ENCODE assay signal across 18 mouse cellular contexts in genomic region chr12:71337896-71338463, GRCm38 (mm10). TPM values are rescaled to one million over a fixed set of nuclear protein-coding genes. Genes with fewer than 3 reads are reported as not detected.
DNase-seq lines count a peak whose midpoint lies in the region; ATAC-seq and TF ChIP-seq lines count a peak whose summit lies in the region.
"Had no signal": no experiment of that assay in that cellular context is flagged by ENCODE, and none has a peak within 500 bp of the region (broad histone marks: within the 10 kb centered on the region; RNA-seq: fewer than 3 reads in every experiment).

No protein-coding gene starts in this region.

- TF ChIP-seq CTCF in lung, postnatal 0 days (IDR thresholded peaks at IDR 0.05) = no peak
- no peak for TF ChIP-seq CTCF in midbrain, postnatal 0 days (IDR thresholded peaks at IDR 0.05)

- ATAC-seq in lung, embryonic 16.5 days (ENCODE audit: low read depth) = peak; percentile 34
- ATAC-seq in lung, postnatal 0 days = no peak
- ATAC-seq in hindbrain, embryonic 14.5 days (ENCODE audit: low FRiP score) = peak; percentile 64
- no peak for ATAC-seq in midbrain, postnatal 0 days (ENCODE audit: low FRiP score)

- no peaks in the 10 kb centered on the region; the same call in 1 of the 2 replicates for H3K27me3 ChIP-seq in lung, embryonic 16.5 days (ENCODE audit: control insufficient read depth, insufficient read depth, low read depth, low read length)
- H3K27me3 ChIP-seq in lung, postnatal 0 days (replicated peaks; ENCODE audit: insufficient read depth, low read length) = no peaks in the 10 kb centered on the region
- H3K27me3 ChIP-seq in hindbrain, embryonic 14.5 days (ENCODE audit: control insufficient read depth, insufficient read depth, low read length) = no peaks in the 10 kb centered on the region
- no peaks in the 10 kb centered on the region for H3K27me3 ChIP-seq in midbrain, postnatal 0 days (ENCODE audit: insufficient read depth, low read length)
- H3K27me3 ChIP-seq: embryonic facial prominence, embryonic 15.5 days; heart, embryonic 12.5 days had no signal

- no peak overlapping the region for H3K9ac ChIP-seq in lung, embryonic 16.5 days (ENCODE audit: low read length)
- no peak overlapping the region for H3K9ac ChIP-seq in lung, postnatal 0 days (replicated peaks; ENCODE audit: low read depth)
- no peak overlapping the region for H3K9ac ChIP-seq in hindbrain, embryonic 14.5 days
- H3K9ac ChIP-seq in midbrain, postnatal 0 days (replicated peaks; ENCODE audit: low read length, poor library complexity, severe bottlenecking) = no peak overlapping the region
- H3K9ac ChIP-seq: embryonic facial prominence, embryonic 15.5 days; heart, embryonic 12.5 days had no signal

- TF ChIP-seq EP300 in lung, postnatal 0 days (IDR thresholded peaks at IDR 0.05) = no peak

- no peak overlapping the region for H3K4me2 ChIP-seq in lung, embryonic 16.5 days (ENCODE audit: low read depth, low read length)
- H3K4me2 ChIP-seq in lung, postnatal 0 days (replicated peaks; ENCODE audit: low read depth, low read length) = no peak overlapping the region
- no peak overlapping the region for H3K4me2 ChIP-seq in hindbrain, embryonic 14.5 days (replicated peaks)
- no peak overlapping the region for H3K4me2 ChIP-seq in midbrain, postnatal 0 days (ENCODE audit: low read depth, low read length, poor library complexity, severe bottlenecking)
- H3K4me2 ChIP-seq: embryonic facial prominence, embryonic 15.5 days had no signal

- WGBS in lung, embryonic 16.5 days = 34% methylated on average over 6 of the region's 6 CpGs
- 35% methylated on average over 6 of the region's 6 CpGs for WGBS in lung, postnatal 0 days
- 37% methylated on average over 6 of the region's 6 CpGs for WGBS in hindbrain, embryonic 14.5 days
- WGBS in midbrain, postnatal 0 days = 54% methylated on average over 6 of the region's 6 CpGs

- H3K27ac ChIP-seq in lung, embryonic 16.5 days (ENCODE audit: low read length) = no peak overlapping the region
- no peak overlapping the region for H3K27ac ChIP-seq in lung, postnatal 0 days (ENCODE audit: low read length)
- H3K27ac ChIP-seq in hindbrain, embryonic 14.5 days = peak overlapping the region; percentile 54; the same call in 1 of the 2 replicates
- no peak overlapping the region for H3K27ac ChIP-seq in midbrain, postnatal 0 days (ENCODE audit: low read depth, low read length)
- H3K27ac ChIP-seq: embryonic facial prominence, embryonic 15.5 days; forebrain, embryonic 10.5 days; kidney, postnatal 0 days had no signal

- H3K9me3 ChIP-seq in lung, embryonic 16.5 days (ENCODE audit: control insufficient read depth, low read length) = no peaks in the 10 kb centered on the region
- H3K9me3 ChIP-seq in lung, postnatal 0 days (ENCODE audit: low read length) = no peaks in the 10 kb centered on the region
- H3K9me3 ChIP-seq in hindbrain, embryonic 14.5 days (ENCODE audit: control insufficient read depth, low read length) = no peaks in the 10 kb centered on the region
- H3K9me3 ChIP-seq in midbrain, postnatal 0 days (ENCODE audit: low read length) = no peaks in the 10 kb centered on the region
- H3K9me3 ChIP-seq: embryonic facial prominence, embryonic 15.5 days; forebrain, embryonic 10.5 days; heart, embryonic 12.5 days had no signal

- H3K36me3 ChIP-seq in lung, embryonic 16.5 days (ENCODE audit: control insufficient read depth, insufficient read depth, low read length) = no peaks in the 10 kb centered on the region
- H3K36me3 ChIP-seq in lung, postnatal 0 days (ENCODE audit: insufficient read depth, low read length) = no peaks in the 10 kb centered on the region
- no peaks in the 10 kb centered on the region for H3K36me3 ChIP-seq in hindbrain, embryonic 14.5 days (replicated peaks; ENCODE audit: control insufficient read depth, insufficient read depth)
- H3K36me3 ChIP-seq in midbrain, postnatal 0 days (ENCODE audit: insufficient read depth, low read length) = no peaks in the 10 kb centered on the region
- H3K36me3 ChIP-seq: embryonic facial prominence, embryonic 15.5 days; forebrain, embryonic 10.5 days; heart, embryonic 12.5 days had no signal

- DNase-seq in embryo, embryonic 11 days = peak; percentile 58
- no peak for DNase-seq in embryo, embryonic 9.5 days (ENCODE audit: extremely low spot score)
- DNase-seq in lung, postnatal 0 days (ENCODE audit: low spot score) = no peak
- peak; percentile 57 for DNase-seq in hindbrain, embryonic 14.5 days (ENCODE audit: low spot score)
- DNase-seq in midbrain, postnatal 0 days (ENCODE audit: low spot score) = peak; percentile 47
- DNase-seq in cerebellum, postnatal 10 days = no peak
- no peak for DNase-seq in ovary, postnatal 14 days (ENCODE audit: low spot score)
- DNase-seq: kidney, adult 11 months; left cerebral cortex, postnatal 4 days; lung, adult 18-20 months; right cerebral cortex, postnatal 14 days had no signal

- peaks cover 15% of the 10 kb centered on the region for H3K4me1 ChIP-seq in lung, embryonic 16.5 days (replicated peaks; ENCODE audit: control insufficient read depth, insufficient read depth, low read length)
- H3K4me1 ChIP-seq in lung, postnatal 0 days (ENCODE audit: insufficient read depth, low read depth, low read length) = no peaks in the 10 kb centered on the region
- peaks cover 25% of the 10 kb centered on the region for H3K4me1 ChIP-seq in hindbrain, embryonic 14.5 days (replicated peaks; ENCODE audit: control insufficient read depth, insufficient read depth, low read length)
- H3K4me1 ChIP-seq in midbrain, postnatal 0 days (ENCODE audit: insufficient read depth, low read length) = 0 out of 2 replicates have a peak, but pooled peaks cover 2% of the 10 kb centered on the region

- H3K4me3 ChIP-seq in lung, embryonic 16.5 days (ENCODE audit: low read length) = no peak overlapping the region
- H3K4me3 ChIP-seq in lung, postnatal 0 days (ENCODE audit: low read depth, low read length) = no peak overlapping the region
- no peak overlapping the region for H3K4me3 ChIP-seq in hindbrain, embryonic 14.5 days (replicated peaks; ENCODE audit: low read length)
- no peak overlapping the region for H3K4me3 ChIP-seq in midbrain, postnatal 0 days (ENCODE audit: low read depth, low read length)
- H3K4me3 ChIP-seq: embryonic facial prominence, embryonic 15.5 days; forebrain, embryonic 10.5 days; heart, embryonic 12.5 days had no signal

RNA-seq across cellular contexts. Expression of gene Dact1, which starts 28.3 kb away (rescaled TPM):
- 6.1 and 6.4 TPM in 2 replicates for polyA plus RNA-seq in lung, embryonic 16.5 days (2015; fragmentation: Nextera tagmentation; extraction: Ambion mirVana)
- 4.0 and 5.5 TPM in 2 replicates for polyA plus RNA-seq in lung, postnatal 0 days (2015; fragmentation: Nextera tagmentation; extraction: Ambion mirVana)
- polyA plus RNA-seq in hindbrain, embryonic 14.5 days (2014; fragmentation: Nextera tagmentation; extraction: Ambion mirVana) = 29.8 and 33.1 TPM in 2 replicates
- total RNA-seq in midbrain, postnatal 0 days (2014; rRNA removed) = 63.8 and 64.9 TPM in 2 replicates
- 14.2 and 16.4 TPM in 2 replicates for polyA plus RNA-seq in midbrain, postnatal 0 days (2015; fragmentation: Nextera tagmentation; extraction: Ambion mirVana)
- total RNA-seq: hematopoietic stem cell, adult 5-6 weeks; MEL had no signal

Comparison
In these comparisons a context has a peak if more than half of its experiments do, and no peak if none do; other contexts are left out.
1. DNase-seq: peak in embryo, embryonic 11 days (single experiment), hindbrain, embryonic 14.5 days (single experiment) and midbrain, postnatal 0 days (single experiment); none in embryo, embryonic 9.5 days (single experiment), lung, postnatal 0 days (single experiment), cerebellum, postnatal 10 days (0 of 2) and ovary, postnatal 14 days (single experiment).
2. ATAC-seq: peak in lung, embryonic 16.5 days (single experiment) and hindbrain, embryonic 14.5 days (single experiment); none in lung, postnatal 0 days (single experiment) and midbrain, postnatal 0 days (single experiment).